Mouse (Mus musculus) CH12F3 (cell line): ENCODE measurements around the gene Syngr3.
"Not testable (repeated sequence)": the region's sequence is repeated elsewhere in the genome, so short reads cannot be mapped to it uniquely, and the experiment has no call there.

Experiments used
- in situ Hi-C: fragments of 300-500 bp; cut with MboI; formaldehyde crosslinking; loops from 2 replicates; pipeline ENCODE4 v1.14.3; 2020; ENCODE audit warnings: low sequenced_read_pairs

Syngr3 gene

GRCm38 (mm10) chr17:24720616-24721015 is 30.9 kb upstream of the Syngr3 start:
- in situ Hi-C loops = not testable (repeated sequence)

- in situ Hi-C loops = no loop called here
These were observed 29.9 kb upstream of the Syngr3 start for GRCm38 (mm10) chr17:24719494-24720222.

- in situ Hi-C loops = not testable (repeated sequence)
These were observed 29.2 kb upstream of the Syngr3 start for GRCm38 (mm10) chr17:24718938-24719337.

- in situ Hi-C loops = no loop called here
These were observed 28.2 kb upstream of the Syngr3 start, which contains the start of the genes Rnf151 and Rps2 for GRCm38 (mm10) chr17:24717943-24718342. TSS of gene Rnf151 (minus strand) at chr17:24718063. TSS of gene Rps2 (plus strand) at chr17:24718116.

- in situ Hi-C loops = no loop called here
These were observed 26.5 kb upstream of the Syngr3 start for GRCm38 (mm10) chr17:24716166-24716682.

- in situ Hi-C loops = no loop called here
These were observed 25.8 kb upstream of the Syngr3 start for GRCm38 (mm10) chr17:24715556-24715955.

GRCm38 (mm10) chr17:24708646-24709045 is 18.9 kb upstream of the Syngr3 start:
- in situ Hi-C loops = no loop called here

- in situ Hi-C loops = no loop called here
These were observed 18.2 kb upstream of the Syngr3 start for GRCm38 (mm10) chr17:24707801-24708425.

GRCm38 (mm10) chr17:24706982-24707800 is 17.4 kb upstream of the Syngr3 start, which contains the start of gene Tbl3:
TSS of gene Tbl3 (minus strand) at chr17:24707660.
- in situ Hi-C loops = no loop called here

GRCm38 (mm10) chr17:24705821-24706220 is 16.1 kb upstream of the Syngr3 start:
- in situ Hi-C loops = no loop called here

GRCm38 (mm10) chr17:24701251-24701650 is 11.5 kb upstream of the Syngr3 start:
- in situ Hi-C loops = no loop called here

- in situ Hi-C loops = no loop called here
These were observed 9.7 kb upstream of the Syngr3 start for GRCm38 (mm10) chr17:24699473-24699872.

GRCm38 (mm10) chr17:24698715-24699114 is 9.0 kb upstream of the Syngr3 start:
- in situ Hi-C loops = no loop called here

- in situ Hi-C loops = no loop called here
These were observed 8.2 kb upstream of the Syngr3 start for GRCm38 (mm10) chr17:24697985-24698384.

- in situ Hi-C loops = no loop called here
These were observed 6.4 kb upstream of the Syngr3 start, which contains the start of the genes Gfer and Noxo1 for GRCm38 (mm10) chr17:24696011-24696697. TSS of gene Gfer (minus strand) at chr17:24696156. TSS of gene Noxo1 (plus strand) at chr17:24696234.

- in situ Hi-C loops = no loop called here
These were observed 5.7 kb upstream of the Syngr3 start for GRCm38 (mm10) chr17:24695326-24696010.

- in situ Hi-C loops = no loop called here
These were observed 2.6 kb upstream of the Syngr3 start for GRCm38 (mm10) chr17:24692385-24692784.

- in situ Hi-C loops = no loop called here
These were observed 2.2 kb downstream of the Syngr3 start for GRCm38 (mm10) chr17:24687599-24687998.

GRCm38 (mm10) chr17:24687146-24687595 is 2.6 kb downstream of the Syngr3 start:
- in situ Hi-C loops = no loop called here

- in situ Hi-C loops = no loop called here
These were observed 3.2 kb downstream of the Syngr3 start for GRCm38 (mm10) chr17:24686514-24686913.
